Mouse (Mus musculus) liver, adult 2 months (tissue): ENCODE data around the gene Evi2b. TPM values are rescaled to one million over a fixed set of nuclear protein-coding genes. Genes with fewer than 3 reads are reported as not detected.

Experiments
- DNase-seq: peaks from one replicate; pipeline ENCODE4 v3.0.0-alpha.2; 2011; ENCODE audit warnings: low read depth, low spot score; ENCODE audit errors: extremely low read depth
- H3K27ac ChIP-seq: fragments of 200-500 bp; replicated peaks from 2 replicates; pipeline ENCODE4 v1.5.1; 2012; ENCODE audit warnings: low read depth, mild to moderate bottlenecking, control low read depth, inconsistent platforms, low read length; ENCODE audit not compliant: insufficient read depth
- H3K27me3 ChIP-seq: fragments of 200-500 bp; 2 replicates; pipeline ENCODE4 v1.6.1; 2012; ENCODE audit warnings: mild to moderate bottlenecking, moderate library complexity, low read length, inconsistent platforms; ENCODE audit not compliant: control insufficient read depth, insufficient read depth
- H3K36me3 ChIP-seq: fragments of 200-500 bp; 2 replicates; pipeline ENCODE4 v1.6.1; 2012; ENCODE audit warnings: low read length, inconsistent platforms; ENCODE audit not compliant: control insufficient read depth, insufficient read depth
- H3K4me1 ChIP-seq: fragments of 200-500 bp; 2 replicates; pipeline ENCODE4 v1.6.1; 2011; ENCODE audit warnings: low read length; ENCODE audit not compliant: control insufficient read depth, insufficient read depth
- H3K4me3 ChIP-seq: fragments of 200-500 bp; 2 replicates; pipeline ENCODE4 v1.5.1; 2011; ENCODE audit warnings: low read depth, mild to moderate bottlenecking, control low read depth, low read length, moderate library complexity; ENCODE audit not compliant: insufficient read depth
- H3K79me2 ChIP-seq: fragments of 200-500 bp; 2 replicates; pipeline ENCODE4 v1.6.1; 2012; ENCODE audit warnings: inconsistent platforms, mild to moderate bottlenecking, low read length, moderate library complexity; ENCODE audit not compliant: control insufficient read depth, insufficient read depth
- H3K9ac ChIP-seq: fragments of 200-500 bp; 2 replicates; pipeline ENCODE4 v1.6.1; 2012; ENCODE audit warnings: low read depth, mild to moderate bottlenecking, control low read depth, inconsistent platforms, low read length
- CTCF ChIP-seq: fragments of 200-500 bp; IDR thresholded peaks from 2 replicates; pipeline ENCODE4 v1.5.1; 2011; ENCODE audit warnings: low read depth, low read length, control low read depth
- POLR2A ChIP-seq: fragments of 200-500 bp; IDR thresholded peaks from 2 replicates; pipeline ENCODE4 v1.6.1; 2011; ENCODE audit warnings: low read length, control low read depth; ENCODE audit not compliant: insufficient read depth; ENCODE audit errors: extremely low read depth
- WGBS: fragments of 180-500 bp; shearing (Covaris S2); methylation state at CpG from one replicate; pipeline ENCODE4 v1.1.7; 2018; 5-methylcytosine and 5-hydroxymethylcytosine counted together
- polyA plus RNA-seq: library from polyadenylated mRNA; depleted of rRNA; stranded (reverse); fragments of >200 nt; gene quantifications from 2 replicates; pipeline ENCODE4 v1.2.3, GENCODE M21; 2012
- total RNA-seq: library from RNA; depleted of rRNA; stranded (reverse); fragments of >200 nt; gene quantifications from 2 replicates; pipeline ENCODE4 v1.2.3, GENCODE M21; 2014

The Evi2b gene
- total and polyA plus RNA-seq, 2 experiments: 0.65 to 2.6 TPM

- H3K36me3 ChIP-seq: peaks cover 2% of the 10 kb centered on the region; the same call in 1 of the 2 replicates
- DNase-seq: no peak
- TF ChIP-seq CTCF (no peak), POLR2A (no peak)
- H3K27me3 ChIP-seq: no peaks in the 10 kb centered on the region
- peaks cover 4% of the 10 kb centered on the region; the same call in 1 of the 2 replicates for H3K4me1 ChIP-seq
- no peak overlapping the region for H3K4me3 ChIP-seq
- no peak overlapping the region for H3K27ac ChIP-seq
- no peaks in the 10 kb centered on the region; the same call in 1 of the 2 replicates for H3K79me2 ChIP-seq
- H3K9ac ChIP-seq: no peak overlapping the region
Measured at GRCm38 (mm10) chr11:79520772-79521171, 2.8 kb downstream of the Evi2b start.

- 54% methylated on average over 1 of the region's 1 CpGs for WGBS
- Histone ChIP-seq H3K79me2 (no peaks in the 10 kb centered on the region; the same call in 1 of the 2 replicates), H3K4me3 (no peak overlapping the region), H3K9ac (no peak overlapping the region), H3K4me1 (peaks cover 4% of the 10 kb centered on the region; the same call in 1 of the 2 replicates), H3K27ac (no peak overlapping the region), H3K36me3 (peaks cover 2% of the 10 kb centered on the region; the same call in 1 of the 2 replicates), H3K27me3 (no peaks in the 10 kb centered on the region)
- TF ChIP-seq POLR2A: no peak
- TF ChIP-seq CTCF: no peak
- peak; percentile 60 for DNase-seq
Measured at GRCm38 (mm10) chr11:79519878-79520291, 3.7 kb downstream of the Evi2b start.

- peaks cover 4% of the 10 kb centered on the region; the same call in 1 of the 2 replicates for H3K4me1 ChIP-seq
- H3K27me3 ChIP-seq: no peaks in the 10 kb centered on the region
- H3K79me2 ChIP-seq: no peaks in the 10 kb centered on the region; the same call in 1 of the 2 replicates
- TF ChIP-seq CTCF (no peak), POLR2A (no peak)
- peaks cover 2% of the 10 kb centered on the region; the same call in 1 of the 2 replicates for H3K36me3 ChIP-seq
- H3K9ac ChIP-seq: no peak overlapping the region
- DNase-seq: no peak
- H3K4me3 ChIP-seq: no peak overlapping the region
- H3K27ac ChIP-seq: no peak overlapping the region
- 45% methylated on average over 6 of the region's 6 CpGs for WGBS
Measured at GRCm38 (mm10) chr11:79519299-79519698, 4.3 kb downstream of the Evi2b start.

- Histone ChIP-seq H3K79me2 (no peaks in the 10 kb centered on the region; the same call in 1 of the 2 replicates), H3K4me3 (no peak overlapping the region), H3K27ac (no peak overlapping the region), H3K9ac (no peak overlapping the region), H3K4me1 (peaks cover 4% of the 10 kb centered on the region; the same call in 1 of the 2 replicates), H3K36me3 (no peaks in the 10 kb centered on the region), H3K27me3 (no peaks in the 10 kb centered on the region)
- TF ChIP-seq CTCF: no peak
- TF ChIP-seq POLR2A: no peak
- 98% methylated on average over 2 of the region's 2 CpGs for WGBS
- DNase-seq: no peak
Measured at GRCm38 (mm10) chr11:79515798-79516197, 7.8 kb downstream of the Evi2b start.

GRCm38 (mm10) chr11:79515331-79515730 is 8.2 kb downstream of the Evi2b start:
- Histone ChIP-seq H3K27me3 (no peaks in the 10 kb centered on the region), H3K4me3 (no peak overlapping the region), H3K9ac (no peak overlapping the region), H3K27ac (no peak overlapping the region), H3K36me3 (no peaks in the 10 kb centered on the region), H3K79me2 (no peaks in the 10 kb centered on the region; the same call in 1 of the 2 replicates), H3K4me1 (peaks cover 4% of the 10 kb centered on the region; the same call in 1 of the 2 replicates)
- DNase-seq: no peak
- TF ChIP-seq CTCF (no peak), POLR2A (no peak)
- 83% methylated on average over 6 of the region's 6 CpGs for WGBS

GRCm38 (mm10) chr11:79511970-79512369 is 11.6 kb downstream of the Evi2b start:
- no peak for DNase-seq
- no peak overlapping the region for H3K9ac ChIP-seq
- 94% methylated on average over 3 of the region's 3 CpGs for WGBS
- H3K36me3 ChIP-seq: no peaks in the 10 kb centered on the region
- H3K79me2 ChIP-seq: no peaks in the 10 kb centered on the region; the same call in 1 of the 2 replicates
- H3K27ac ChIP-seq: no peak overlapping the region
- TF ChIP-seq CTCF (no peak), POLR2A (no peak)
- H3K4me1 ChIP-seq: no peaks in the 10 kb centered on the region
- no peak overlapping the region for H3K4me3 ChIP-seq
- no peaks in the 10 kb centered on the region for H3K27me3 ChIP-seq
